Mouse (Mus musculus): ENCODE measurements around the gene Trcg1.

Trcg1 gene

DNA sequence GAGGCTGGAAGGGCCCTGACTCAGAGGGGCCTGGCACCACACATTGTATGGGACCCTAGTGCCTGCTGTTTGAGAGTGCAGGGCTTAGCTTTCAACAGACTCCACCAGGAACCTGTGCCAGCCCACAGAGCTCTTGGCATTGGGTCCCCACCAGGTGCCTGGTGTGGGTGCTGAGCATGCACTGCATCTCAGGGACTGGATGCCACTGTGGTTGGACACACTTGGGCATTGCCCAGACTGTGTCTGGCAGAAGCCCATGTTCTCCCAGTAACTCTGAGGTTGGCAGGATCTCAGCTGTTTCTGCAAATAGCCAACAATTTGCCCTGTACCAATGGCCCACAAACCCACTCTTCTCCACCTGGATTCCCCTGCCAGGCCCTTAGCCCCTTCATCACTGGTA lies 40.0 kb downstream of the Trcg1 start:
- in situ Hi-C loops (cut with MboI; ENCODE audit: low pct_unique_long_range_greater_than_20kb in 1 of 2, low sequenced_read_pairs in 2 of 2, unreplicated experiment in 1 of 2) = loop anchor here in 1 of 2 experiments (10.0 kb wide), 1 partner anchor 158 kb away; no protein-coding TSS in a partner anchor

- in situ Hi-C loops (cut with MboI; ENCODE audit: low pct_unique_long_range_greater_than_20kb in 1 of 2, low sequenced_read_pairs in 2 of 2, unreplicated experiment in 1 of 2) = loop anchor here in 1 of 2 experiments (10.0 kb wide), 1 partner anchor 157 kb away; no protein-coding TSS in a partner anchor
These were observed 41.9 kb downstream of the Trcg1 start for GRCm38 (mm10) chr9:57278268-57278667.

- in situ Hi-C loops (cut with MboI; ENCODE audit: low pct_unique_long_range_greater_than_20kb in 1 of 2, low sequenced_read_pairs in 2 of 2, unreplicated experiment in 1 of 2) = loop anchor here in 1 of 2 experiments (10.0 kb wide), 1 partner anchor 155 kb away; no protein-coding TSS in a partner anchor
These were observed 43.1 kb downstream of the Trcg1 start for GRCm38 (mm10) chr9:57279441-57279840.

DNA sequence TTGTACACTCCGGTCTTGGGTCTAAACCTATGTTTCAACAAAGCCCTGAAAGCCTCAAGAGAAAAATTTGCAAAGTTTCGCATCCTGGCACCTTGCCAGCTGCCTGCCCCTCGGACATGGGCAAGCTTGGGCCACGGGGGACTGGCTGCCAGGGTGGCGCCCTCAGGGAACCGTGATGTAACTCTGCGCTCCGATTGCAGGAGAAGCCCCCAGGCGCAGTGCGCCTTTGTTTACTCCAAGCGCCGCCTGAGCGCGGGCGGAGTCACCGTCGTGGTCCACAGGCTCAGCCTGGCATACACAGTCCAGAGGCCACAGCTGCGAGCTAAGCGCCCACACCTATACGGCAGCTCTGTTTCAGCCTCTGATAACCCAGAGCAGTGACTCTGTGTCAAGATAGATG lies 45.2 kb downstream of the Trcg1 start:
- in situ Hi-C loops (cut with MboI; ENCODE audit: low pct_unique_long_range_greater_than_20kb in 1 of 2, low sequenced_read_pairs in 2 of 2, unreplicated experiment in 1 of 2) = no loop called here

DNA sequence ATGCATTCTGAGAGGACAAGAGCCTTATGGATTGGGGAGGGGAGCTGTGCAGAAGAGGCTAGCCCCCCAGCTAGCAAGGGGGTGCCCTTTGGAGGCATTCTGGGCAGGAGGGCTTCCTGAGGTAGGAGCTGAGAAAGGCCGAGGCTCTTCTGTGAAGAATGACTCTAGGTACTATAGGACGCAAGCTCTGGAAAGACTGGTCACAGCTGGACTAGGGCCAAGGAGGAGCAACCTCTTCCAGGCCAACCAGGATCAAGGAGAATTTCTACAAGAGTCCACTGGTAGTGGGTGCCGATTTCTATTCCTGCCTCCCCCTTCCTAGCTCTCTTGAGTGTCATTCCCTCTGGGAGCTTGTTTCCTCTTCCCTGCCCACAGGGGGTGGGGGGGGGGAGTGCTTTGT lies 46.3 kb downstream of the Trcg1 start:
- in situ Hi-C loops (cut with MboI; ENCODE audit: low pct_unique_long_range_greater_than_20kb in 1 of 2, low sequenced_read_pairs in 2 of 2, unreplicated experiment in 1 of 2) = no loop called here

GRCm38 (mm10) chr9:57283311-57283710 lies 47.0 kb downstream of the Trcg1 start:
- in situ Hi-C loops (cut with MboI; ENCODE audit: low pct_unique_long_range_greater_than_20kb in 1 of 2, low sequenced_read_pairs in 2 of 2, unreplicated experiment in 1 of 2) = no loop called here

DNA sequence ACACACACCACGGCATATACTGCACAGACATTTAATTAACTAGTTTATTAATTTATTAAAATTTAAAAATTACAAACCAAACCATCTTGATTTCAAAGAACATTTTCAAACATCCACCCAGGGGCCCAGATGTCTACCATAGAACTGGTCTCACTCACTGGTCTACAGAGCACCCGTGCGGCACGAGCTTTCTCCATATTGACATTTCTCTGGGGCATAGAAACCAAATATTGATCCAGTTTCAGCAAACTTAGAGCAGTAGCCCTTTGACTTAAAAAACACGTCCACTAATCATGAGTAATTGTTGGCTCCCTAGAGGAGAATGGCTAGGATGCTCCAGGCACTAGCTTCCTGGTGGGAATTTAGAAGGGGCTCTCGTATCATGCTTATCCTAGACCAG lies 50.8 kb downstream of the Trcg1 start:
- in situ Hi-C loops (cut with MboI; ENCODE audit: low pct_unique_long_range_greater_than_20kb in 1 of 2, low sequenced_read_pairs in 2 of 2, unreplicated experiment in 1 of 2) = no loop called here

- in situ Hi-C loops (cut with MboI; ENCODE audit: low pct_unique_long_range_greater_than_20kb in 1 of 2, low sequenced_read_pairs in 2 of 2, unreplicated experiment in 1 of 2) = no loop called here
These were observed 58.5 kb downstream of the Trcg1 start for GRCm38 (mm10) chr9:57294905-57295304.

DNA sequence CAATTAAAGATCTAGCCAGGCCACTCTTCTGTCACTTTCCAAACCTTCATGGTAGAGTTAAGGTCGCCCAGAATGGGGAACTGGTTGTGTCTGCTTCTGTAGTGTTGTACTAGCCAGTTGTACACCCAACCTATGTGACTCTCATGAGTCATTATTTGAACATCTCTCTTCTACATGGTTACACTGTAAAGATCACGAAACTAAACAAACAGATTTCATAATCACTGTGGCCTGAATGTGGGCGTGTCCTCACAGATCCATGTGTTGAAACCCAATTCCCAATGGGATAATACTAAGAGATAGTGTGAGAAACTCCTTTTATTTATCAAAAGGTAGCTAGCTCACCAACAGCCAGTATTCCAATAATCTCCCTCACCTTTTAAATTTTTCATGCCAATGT lies 59.3 kb downstream of the Trcg1 start:
- in situ Hi-C loops (cut with MboI; ENCODE audit: low pct_unique_long_range_greater_than_20kb in 1 of 2, low sequenced_read_pairs in 2 of 2, unreplicated experiment in 1 of 2) = no loop called here

GRCm38 (mm10) chr9:57296277-57296676 lies 59.9 kb downstream of the Trcg1 start:
- in situ Hi-C loops (cut with MboI; ENCODE audit: low pct_unique_long_range_greater_than_20kb in 1 of 2, low sequenced_read_pairs in 2 of 2, unreplicated experiment in 1 of 2) = no loop called here

DNA sequence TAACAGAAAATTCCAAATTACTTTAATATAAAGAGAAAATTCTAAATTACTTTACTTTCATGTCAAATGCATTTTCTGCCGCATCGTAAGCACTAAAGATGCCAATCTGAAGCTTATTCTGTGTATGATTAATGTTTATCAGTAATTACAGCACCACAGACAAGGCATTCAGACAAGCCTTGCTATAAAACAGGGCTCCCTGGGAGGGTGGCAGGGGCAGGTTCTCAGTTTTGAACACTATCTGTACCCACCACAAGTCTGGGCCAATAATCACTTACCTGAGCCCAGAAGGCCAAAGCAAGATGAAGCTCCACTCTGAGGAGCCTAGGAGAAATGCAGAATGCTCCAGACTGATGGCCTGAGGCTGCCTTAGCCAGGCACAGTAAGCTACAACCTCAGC lies 61.6 kb downstream of the Trcg1 start:
- in situ Hi-C loops (cut with MboI; ENCODE audit: low pct_unique_long_range_greater_than_20kb in 1 of 2, low sequenced_read_pairs in 2 of 2, unreplicated experiment in 1 of 2) = no loop called here

Data from mouse embryonic stem cell (cell line).